ENCODE assay signal across 8 mouse cellular contexts in genomic region chr4:130050056-130050824, GRCm38 (mm10). TPM values are rescaled to one million over a fixed set of nuclear protein-coding genes. Genes with fewer than 3 reads are reported as not detected.
A peak's percentile ranks its signal among the peaks of the same experiment; 100 is the strongest.
DNase-seq lines count a peak whose midpoint lies in the region; ATAC-seq and TF ChIP-seq lines count a peak whose summit lies in the region.
"Had no signal": no experiment of that assay in that cellular context is flagged by ENCODE, and none has a peak within 500 bp of the region (broad histone marks: within the 10 kb centered on the region; RNA-seq: fewer than 3 reads in every experiment).

No protein-coding gene starts in this region.

- peak overlapping the region; percentile 58 for H3K27ac ChIP-seq in embryonic fibroblast, embryonic 13.5 days (ENCODE audit: insufficient read depth, low read length)
- H3K27ac ChIP-seq: liver, embryonic 15.5 days had no signal

- intact Hi-C loops in heart, postnatal 36 days (cut with DNase I) = no loop called here

- TF ChIP-seq POLR2A in embryonic fibroblast, embryonic 13.5 days (IDR thresholded peaks at IDR 0.05; ENCODE audit: low read depth, low read length) = 0 out of 2 replicates have a peak, but pooled peaks have one; percentile 22

- H3K4me3 ChIP-seq in embryonic fibroblast, embryonic 13.5 days (ENCODE audit: insufficient read depth, low read length) = no peak overlapping the region
- H3K4me3 ChIP-seq: liver, embryonic 15.5 days had no signal

- no peak for ATAC-seq in megakaryocyte progenitor cell, adult 5-6 weeks (replicated peaks; ENCODE audit: poor library complexity)

- peak; percentile 92 to 96 for DNase-seq in adrenal gland, adult (ENCODE audit: inconsistent age in 2 of 2, low spot score in 1 of 2)
- peak; percentile 71 to 73 for DNase-seq in heart, postnatal 36 days
- DNase-seq in lung, adult 18-20 months = peak; percentile 70 to 81
- peak; percentile 81 for DNase-seq in urinary bladder, postnatal 25 days (ENCODE audit: low spot score)
- no peak for DNase-seq in thymus, postnatal 4 days

- TF ChIP-seq CTCF in embryonic fibroblast, embryonic 13.5 days (IDR thresholded peaks at IDR 0.05; ENCODE audit: borderline replicate concordance, insufficient read depth, low read length) = no peak

- H3K4me1 ChIP-seq in embryonic fibroblast, embryonic 13.5 days (ENCODE audit: control insufficient read depth, insufficient read depth, low read length) = peaks cover 21% of the 10 kb centered on the region
- H3K4me1 ChIP-seq: liver, embryonic 15.5 days had no signal

RNA-seq across cellular contexts. Expression of gene Col16a1, which starts 2.6 kb away (rescaled TPM):
- 133 and 156 TPM in 2 replicates for polyA plus RNA-seq in embryonic fibroblast, embryonic 13.5 days (2011; ENCODE audit: insufficient read length, low read depth, missing spikeins)
- 1 to 10 TPM; 7.4 to 8.5 TPM for total RNA-seq in heart, postnatal 36 days (2021)
- total RNA-seq in megakaryocyte progenitor cell, adult 5-6 weeks (2015) = 0.24 and 1.1 TPM in 2 replicates
- total RNA-seq in megakaryocyte progenitor cell, adult 5-6 weeks (2017) = 0.17 and 0.84 TPM in 2 replicates

RNA-seq across cellular contexts. Expression of gene Pef1, which starts 52.1 kb away (rescaled TPM):
- 38.1 and 42.3 TPM in 2 replicates for polyA plus RNA-seq in embryonic fibroblast, embryonic 13.5 days (2011; ENCODE audit: insufficient read length, low read depth, missing spikeins)
- total RNA-seq in heart, postnatal 36 days (2021) = 10 to 100 TPM; 37.5 to 37.6 TPM
- total RNA-seq in megakaryocyte progenitor cell, adult 5-6 weeks (2015) = 39.4 and 51.8 TPM in 2 replicates
- 11.8 and 15.5 TPM in 2 replicates for total RNA-seq in megakaryocyte progenitor cell, adult 5-6 weeks (2017)

Comparison
In these comparisons a context has a peak if more than half of its experiments do, and no peak if none do; other contexts are left out.
1. RNA of gene Col16a1, which starts 2.6 kb away (total RNA-seq): 7.4 to 8.5 TPM in heart, postnatal 36 days; 0.17 to 1.1 TPM in megakaryocyte progenitor cell, adult 5-6 weeks; every median in the first group is over 4 times any median in the second.